Mouse (Mus musculus) cerebellum, adult 2 months (tissue): ENCODE data around the gene Pithd1. TPM values are rescaled to one million over a fixed set of nuclear protein-coding genes. Genes with fewer than 3 reads are reported as not detected.

ENCODE experiments used
- DNase-seq, 2 experiments: peaks; one replicate each; pipeline ENCODE4 v3.0.0; 2021
- H3K27ac ChIP-seq: fragments of 200-500 bp; 2 replicates; pipeline ENCODE4 v1.5.1; 2012; ENCODE audit warnings: low read length, control low read depth, inconsistent platforms; ENCODE audit not compliant: insufficient read depth
- H3K27me3 ChIP-seq: fragments of 200-500 bp; 2 replicates; pipeline ENCODE4 v1.6.1; 2012; ENCODE audit warnings: inconsistent platforms, mild to moderate bottlenecking, low read length, moderate library complexity; ENCODE audit not compliant: control insufficient read depth, insufficient read depth
- H3K4me1 ChIP-seq: fragments of 200-500 bp; 2 replicates; pipeline ENCODE4 v1.6.1; 2011; ENCODE audit warnings: low read length; ENCODE audit not compliant: control insufficient read depth, insufficient read depth
- H3K4me3 ChIP-seq: fragments of 200-500 bp; replicated peaks from 2 replicates; pipeline ENCODE3; 2011; ENCODE audit warnings: mild to moderate bottlenecking, low read depth, low read length, control low read depth; ENCODE audit not compliant: insufficient read depth
- CTCF ChIP-seq: fragments of 200-500 bp; IDR thresholded peaks from 2 replicates; pipeline ENCODE4 v1.5.1; 2011; ENCODE audit warnings: low read depth, mild to moderate bottlenecking, control low read depth, low read length, moderate library complexity, borderline replicate concordance; ENCODE audit not compliant: insufficient read depth
- POLR2A ChIP-seq: fragments of 200-500 bp; IDR thresholded peaks from 2 replicates; pipeline ENCODE4 v1.6.1; 2011; ENCODE audit warnings: low read length, control low read depth, borderline replicate concordance; ENCODE audit not compliant: insufficient read depth
- WGBS: fragments of 180-500 bp; shearing (Covaris S2); methylation state at CpG from one replicate; pipeline ENCODE4 v1.1.7; 2018; 5-methylcytosine and 5-hydroxymethylcytosine counted together
- polyA plus RNA-seq: library from polyadenylated mRNA; depleted of rRNA; stranded (reverse); fragments of >200 nt; gene quantifications from 2 replicates; pipeline ENCODE4 v1.2.3, GENCODE M21; 2012

Gene Pithd1
- polyA plus RNA-seq, 1 experiment: 130 TPM

DNA sequence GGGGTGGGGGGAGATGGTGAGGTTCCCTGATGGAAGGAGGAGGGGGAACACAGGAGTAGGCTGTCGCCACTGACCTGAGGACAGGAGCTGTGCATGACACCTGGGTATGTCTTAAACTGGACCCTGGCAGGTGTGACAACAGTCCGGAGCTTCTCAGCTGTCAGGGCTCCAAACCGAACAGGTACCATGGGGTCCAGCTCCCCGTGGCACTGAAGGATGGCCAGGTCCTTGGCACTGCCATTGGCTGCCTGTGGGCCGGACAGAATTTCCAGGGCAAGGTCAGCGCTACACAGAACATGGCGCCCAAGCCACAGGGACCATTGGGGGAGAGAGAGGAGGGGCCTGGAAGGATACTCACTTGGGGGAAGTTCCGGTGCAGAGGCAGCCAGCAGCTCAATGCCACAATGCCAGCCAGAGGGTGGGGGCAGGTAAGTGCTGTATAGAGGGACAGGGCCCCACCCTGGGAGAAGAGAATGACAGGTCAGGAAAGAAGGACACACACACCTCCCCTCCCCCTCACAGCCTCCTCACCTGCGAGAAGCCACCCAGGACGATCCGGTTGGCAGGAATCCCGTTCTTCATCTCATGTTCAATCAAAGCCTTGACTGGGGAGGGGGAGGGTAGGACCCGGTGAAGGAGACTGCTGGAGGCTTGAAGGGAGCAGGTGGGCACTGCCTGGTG lies 17.9 kb downstream of the Pithd1 start:
- no peak for DNase-seq
- Histone ChIP-seq H3K4me1 (peaks cover 4% of the 10 kb centered on the region), H3K27me3 (no peaks in the 10 kb centered on the region), H3K27ac (no peak overlapping the region), H3K4me3 (no peak overlapping the region)
- TF ChIP-seq CTCF: no peak
- no peak for TF ChIP-seq POLR2A
- WGBS: 62% methylated on average over 13 of the region's 13 CpGs

DNA sequence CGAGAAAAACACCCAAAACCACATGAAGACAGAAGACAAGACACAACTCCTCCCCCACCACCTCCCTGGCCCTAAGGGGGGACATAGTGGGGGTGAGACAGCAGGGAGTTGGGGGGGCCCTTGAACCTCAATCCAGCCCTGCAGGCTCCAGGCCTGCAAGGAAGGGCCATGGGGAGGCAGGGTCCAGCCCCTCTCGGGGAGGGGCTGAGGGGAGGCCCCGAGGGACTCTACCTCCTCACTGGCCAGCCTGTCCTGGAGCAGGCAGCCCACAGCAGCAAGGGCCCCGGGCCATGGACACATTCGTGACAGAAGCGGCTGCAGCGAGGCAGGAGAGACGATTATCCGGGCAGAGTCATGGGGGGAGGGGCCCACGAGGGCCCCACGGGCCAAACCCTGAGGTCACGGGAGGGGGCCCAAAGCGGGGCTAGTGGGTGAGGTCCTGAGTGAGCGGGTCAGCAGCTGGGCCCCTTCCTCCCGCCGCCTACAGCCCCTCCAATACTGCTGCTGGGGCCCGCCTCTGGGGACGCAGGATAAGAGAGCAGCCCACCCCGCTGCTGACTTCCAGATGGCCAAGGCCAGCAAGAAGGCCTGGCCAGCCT lies 18.7 kb downstream of the Pithd1 start:
- WGBS: 58% methylated on average over 19 of the region's 19 CpGs
- no peak for DNase-seq
- Histone ChIP-seq H3K4me3 (no peak overlapping the region), H3K4me1 (peaks cover 4% of the 10 kb centered on the region), H3K27me3 (no peaks in the 10 kb centered on the region), H3K27ac (no peak overlapping the region)
- TF ChIP-seq POLR2A (no peak), CTCF (no peak)

DNA sequence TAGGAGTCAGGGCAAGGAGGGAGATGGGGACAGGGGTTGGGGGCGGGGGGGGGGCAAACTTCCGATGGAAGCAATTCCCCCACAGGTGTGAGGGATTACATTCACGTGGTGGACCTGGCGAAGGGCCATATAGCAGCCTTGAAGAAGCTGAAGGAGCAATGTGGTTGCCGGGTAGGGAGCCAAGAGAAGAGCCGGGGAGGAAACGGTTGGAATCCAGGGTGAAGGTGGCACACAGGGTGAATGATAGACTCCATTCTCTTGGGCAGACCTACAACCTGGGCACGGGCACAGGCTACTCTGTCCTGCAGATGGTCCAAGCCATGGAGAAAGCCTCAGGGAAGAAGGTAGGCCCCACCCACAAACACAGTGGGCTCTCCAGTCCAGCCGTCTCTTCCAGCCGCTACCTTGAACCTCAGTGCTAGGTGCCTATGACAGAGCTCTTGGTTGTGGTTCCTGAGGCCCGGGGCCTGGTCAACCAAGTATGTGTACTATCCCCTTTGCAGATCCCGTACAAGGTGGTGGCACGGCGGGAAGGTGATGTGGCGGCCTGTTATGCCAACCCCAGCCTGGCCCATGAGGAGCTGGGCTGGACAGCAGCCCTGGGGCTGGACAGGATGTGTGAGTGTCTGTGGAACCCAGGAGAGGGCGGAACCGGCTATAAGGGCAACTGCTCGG lies 19.8 kb downstream of the Pithd1 start:
- Histone ChIP-seq H3K27ac (no peak overlapping the region), H3K27me3 (no peaks in the 10 kb centered on the region), H3K4me3 (no peak overlapping the region), H3K4me1 (peaks cover 6% of the 10 kb centered on the region)
- DNase-seq: no peak
- WGBS: 66% methylated on average over 18 of the region's 18 CpGs
- TF ChIP-seq POLR2A: no peak
- TF ChIP-seq CTCF: no peak

DNA sequence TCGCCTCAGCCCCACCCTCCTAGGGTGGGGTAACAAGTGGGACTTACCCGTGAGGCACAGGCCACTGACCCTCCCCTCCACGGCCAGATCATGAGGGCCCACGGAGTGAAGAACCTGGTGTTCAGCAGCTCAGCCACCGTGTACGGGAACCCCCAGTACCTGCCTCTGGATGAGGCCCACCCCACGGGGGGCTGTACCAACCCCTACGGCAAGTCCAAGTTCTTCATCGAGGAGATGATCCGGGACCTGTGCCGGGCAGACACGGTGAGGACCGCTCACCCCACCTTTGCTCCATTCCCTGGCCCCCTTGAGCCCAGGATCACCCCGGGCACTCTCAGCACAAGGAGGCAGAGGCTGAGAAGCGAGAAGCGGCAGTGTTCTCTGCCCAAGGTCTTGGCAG lies 20.8 kb downstream of the Pithd1 start:
- Histone ChIP-seq H3K4me3 (no peak overlapping the region), H3K4me1 (peaks cover 4% of the 10 kb centered on the region), H3K27me3 (no peaks in the 10 kb centered on the region), H3K27ac (no peak overlapping the region)
- 87% methylated on average over 16 of the region's 16 CpGs for WGBS
- DNase-seq: no peak
- no peak for TF ChIP-seq POLR2A
- TF ChIP-seq CTCF: no peak

DNA sequence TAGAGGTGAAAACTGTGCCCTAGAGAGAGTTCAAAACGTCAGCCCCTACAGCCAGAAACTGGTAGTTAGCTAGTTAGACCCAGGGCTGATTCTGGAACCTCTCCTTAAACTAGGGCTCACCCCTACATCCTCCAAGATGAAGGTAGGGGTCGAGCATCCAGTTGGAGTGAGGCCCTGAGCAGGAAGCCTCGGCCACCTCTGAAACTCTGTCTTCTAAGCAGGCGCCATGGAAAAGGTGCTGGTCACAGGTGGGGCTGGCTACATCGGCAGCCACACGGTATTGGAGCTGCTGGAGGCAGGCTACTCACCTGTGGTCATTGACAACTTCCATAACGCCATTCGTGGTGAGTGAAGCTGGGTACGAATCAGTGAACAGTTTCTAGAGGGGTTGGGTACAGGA lies 22.0 kb downstream of the Pithd1 start:
- DNase-seq: no peak
- TF ChIP-seq POLR2A: no peak
- no peak for TF ChIP-seq CTCF
- WGBS: 80% methylated on average over 9 of the region's 9 CpGs
- Histone ChIP-seq H3K4me1 (peaks cover 6% of the 10 kb centered on the region; the same call in 1 of the 2 replicates), H3K27ac (no peak overlapping the region), H3K4me3 (no peak overlapping the region), H3K27me3 (no peaks in the 10 kb centered on the region)

DNA sequence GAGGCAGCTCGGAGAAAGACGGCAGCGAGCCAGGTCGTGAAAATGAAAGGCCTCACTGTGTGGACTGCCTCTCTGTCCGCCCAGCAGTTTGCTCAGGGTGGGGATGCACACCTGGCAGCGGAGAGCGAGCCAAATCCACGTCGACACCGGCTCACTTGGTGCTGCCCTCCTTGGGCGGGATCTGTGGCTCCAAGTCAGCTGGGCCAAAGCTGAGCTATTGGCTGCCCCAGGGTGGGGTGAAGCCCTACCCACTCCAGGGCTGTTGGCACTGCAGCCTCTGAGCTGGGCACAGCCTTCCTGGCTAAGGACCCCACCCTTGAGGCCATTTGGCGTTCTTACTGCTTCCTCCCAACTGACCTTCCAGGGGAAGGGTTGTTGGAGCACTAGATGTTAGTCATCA lies 22.6 kb downstream of the Pithd1 start:
- Histone ChIP-seq H3K27ac (peak overlapping the region; percentile 76; the same call in 1 of the 2 replicates), H3K4me3 (peak overlapping the region; percentile 89), H3K27me3 (no peaks in the 10 kb centered on the region), H3K4me1 (peaks cover 6% of the 10 kb centered on the region; the same call in 1 of the 2 replicates)
- WGBS: 1% methylated on average over 12 of the region's 12 CpGs
- peak; percentile 63 to 69 for DNase-seq
- TF ChIP-seq CTCF (no peak), POLR2A (0 out of 2 replicates have a peak, but pooled peaks have one; percentile 19)

DNA sequence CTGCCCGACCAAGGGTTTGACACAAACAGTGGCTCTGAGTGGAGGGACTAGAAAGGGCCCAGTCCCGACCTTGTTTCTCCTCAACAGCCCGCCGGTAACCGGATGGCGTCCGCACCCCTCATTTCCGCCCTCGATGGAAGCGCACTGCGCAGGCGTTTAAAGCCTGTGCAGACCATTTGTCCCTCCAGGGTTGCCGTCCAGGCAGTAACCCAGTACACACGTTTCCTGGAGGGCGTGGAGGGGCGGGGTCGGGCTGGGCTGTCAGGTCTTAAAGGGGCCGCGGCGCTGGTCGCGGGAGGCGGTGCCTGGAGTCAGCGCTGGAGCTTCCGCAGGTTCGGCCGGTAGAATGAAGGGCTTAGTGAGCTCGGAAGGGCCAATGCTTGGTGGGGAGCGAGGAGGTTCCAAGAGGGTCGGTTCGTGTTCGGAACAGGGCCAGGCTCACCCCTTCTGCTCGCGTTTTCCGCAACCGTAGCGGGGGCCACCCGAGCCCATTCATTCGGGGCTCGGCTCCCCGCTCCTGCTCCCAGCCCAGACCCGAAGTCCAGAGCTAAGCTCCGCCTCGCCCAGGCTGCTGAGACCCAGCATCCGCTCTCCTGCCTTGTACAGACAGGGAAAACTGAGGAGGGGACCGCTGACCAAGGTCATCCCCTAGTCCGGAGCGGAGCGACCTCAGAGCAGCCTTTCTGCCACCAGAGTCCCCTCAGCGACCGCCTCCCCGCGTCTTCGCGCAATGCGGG lies 23.4 kb downstream of the Pithd1 start, which contains the start of gene Gale:
Gene Gale, plus strand, starts transcription at position 271 of the 737 bp plus-strand sequence.
- Histone ChIP-seq H3K4me3 (peak within 1 kb of the TSS; percentile 89), H3K27ac (peak within 1 kb of the TSS; percentile 91), H3K4me1 (peaks cover 6% of the 10 kb centered on the region; the same call in 1 of the 2 replicates), H3K27me3 (no peaks in the 10 kb centered on the region)
- WGBS: under 1% methylated on average over 56 of the region's 56 CpGs
- TF ChIP-seq POLR2A: peak; percentile 94
- TF ChIP-seq CTCF: no peak
- DNase-seq: peak; percentile 96
